Mouse (Mus musculus) stomach, postnatal 0 days (tissue): Measurements from ENCODE around the gene Acvrl1. TPM values are rescaled to one million over a fixed set of nuclear protein-coding genes. Genes with fewer than 3 reads are reported as not detected.

Experiments used
- ATAC-seq: fragments of 200-750 bp; cut with Nextera tagmentation; 2 replicates; pipeline ENCODE4 v1.8.0; 2017; ENCODE audit not compliant: low FRiP score, low TSS enrichment
- DNase-seq: peaks from one replicate; pipeline ENCODE4 v3.0.0-alpha.2; 2016; ENCODE audit warnings: low spot score
- H3K27ac ChIP-seq: fragments of 300-500 bp; sonication (generic); replicated peaks from 2 replicates; pipeline ENCODE4 v1.5.1; 2014; ENCODE audit warnings: mild to moderate bottlenecking, control low read depth
- H3K27me3 ChIP-seq: fragments of 300-500 bp; sonication (generic); 2 replicates; pipeline ENCODE4 v1.6.1; 2014; ENCODE audit warnings: low read length; ENCODE audit not compliant: control insufficient read depth, insufficient read depth
- H3K36me3 ChIP-seq: fragments of 300-500 bp; sonication (generic); 2 replicates; pipeline ENCODE4 v1.6.1; 2014; ENCODE audit warnings: low read length, mixed read lengths; ENCODE audit not compliant: control insufficient read depth, insufficient read depth
- H3K4me1 ChIP-seq: fragments of 300-500 bp; sonication (generic); replicated peaks from 2 replicates; pipeline ENCODE4 v1.6.1; 2014; ENCODE audit warnings: antibody characterized with exemption; ENCODE audit not compliant: control insufficient read depth, insufficient read depth
- H3K4me2 ChIP-seq: fragments of 300-500 bp; sonication (generic); replicated peaks from 2 replicates; pipeline ENCODE4 v1.6.1; 2014; ENCODE audit warnings: low read depth, mild to moderate bottlenecking, control low read depth, moderate library complexity
- H3K4me3 ChIP-seq: fragments of 300-500 bp; sonication (generic); 2 replicates; pipeline ENCODE4 v1.5.1; 2014; ENCODE audit warnings: low read depth, low read length, control low read depth
- H3K9ac ChIP-seq: fragments of 300-500 bp; sonication (generic); 2 replicates; pipeline ENCODE4 v1.6.1; 2014; ENCODE audit warnings: mild to moderate bottlenecking, low read length, control low read depth, mixed read lengths
- H3K9me3 ChIP-seq: fragments of 300-500 bp; sonication (generic); 2 replicates; pipeline ENCODE4 v1.6.1; 2016; ENCODE audit warnings: low read length; ENCODE audit not compliant: control insufficient read depth
- CTCF ChIP-seq: IDR thresholded peaks from 2 replicates; pipeline ENCODE4 v1.5.1; 2016; ENCODE audit warnings: antibody characterized with exemption, low read depth, mild to moderate bottlenecking, moderate library complexity
- EP300 ChIP-seq: optimal IDR thresholded peaks from 2 replicates; pipeline ENCODE3; 2016; ENCODE audit warnings: antibody characterized with exemption
- whole genome bisulfite sequencing: fragments of 180-500 bp; shearing (Covaris S2); extraction: QIAGEN DNeasy Blood & Tissue Kit; methylation state at CpG from one replicate; pipeline ENCODE4 v1.1.7; 2014; 5-methylcytosine and 5-hydroxymethylcytosine counted together
- polyA plus RNA-seq: library from polyadenylated mRNA; unstranded; fragments of >200 nt; fragmentation: Nextera tagmentation; extraction: Ambion mirVana; gene quantifications from 2 replicates; pipeline ENCODE4 v1.2.1, GENCODE M21; 2015

The Acvrl1 gene
- polyA plus RNA-seq, 1 experiment from 2014 or later: 15.2 TPM

GRCm38 (mm10) chr15:101103605-101104304 is 24.6 kb upstream of the Acvrl1 start:
- TF ChIP-seq CTCF (no peak), EP300 (no peak)
- H3K9me3 ChIP-seq: no peaks in the 10 kb centered on the region
- H3K36me3 ChIP-seq: no peaks in the 10 kb centered on the region
- 78% methylated on average over 9 of the region's 9 CpGs for WGBS
- H3K27ac ChIP-seq: no peak overlapping the region
- ATAC-seq: no peak
- H3K4me2 ChIP-seq: no peak overlapping the region
- no peaks in the 10 kb centered on the region for H3K4me1 ChIP-seq
- H3K9ac ChIP-seq: no peak overlapping the region
- H3K27me3 ChIP-seq: no peaks in the 10 kb centered on the region
- no peak overlapping the region for H3K4me3 ChIP-seq
- no peak for DNase-seq

- Histone ChIP-seq H3K9me3 (no peaks in the 10 kb centered on the region), H3K4me1 (no peaks in the 10 kb centered on the region), H3K36me3 (no peaks in the 10 kb centered on the region), H3K9ac (no peak overlapping the region), H3K27me3 (no peaks in the 10 kb centered on the region), H3K4me2 (peak overlapping the region; percentile 13; the same call in 1 of the 2 replicates), H3K27ac (no peak overlapping the region), H3K4me3 (0 out of 2 replicates have a peak overlapping the region, but pooled peaks have one; percentile 1)
- DNase-seq (peak; percentile 84), ATAC-seq (peak; percentile 81)
- WGBS: 13% methylated on average over 12 of the region's 12 CpGs
- TF ChIP-seq CTCF: peak; percentile 94
- TF ChIP-seq EP300: no peak
Observed at GRCm38 (mm10) chr15:101105496-101105994, 22.8 kb upstream of the Acvrl1 start.

- no peaks in the 10 kb centered on the region for H3K27me3 ChIP-seq
- no peaks in the 10 kb centered on the region for H3K4me1 ChIP-seq
- H3K4me3 ChIP-seq: no peak overlapping the region
- no peak overlapping the region for H3K27ac ChIP-seq
- 78% methylated on average over 10 of the region's 10 CpGs for WGBS
- no peak for TF ChIP-seq CTCF
- no peak for TF ChIP-seq EP300
- no peaks in the 10 kb centered on the region for H3K36me3 ChIP-seq
- ATAC-seq (no peak), DNase-seq (no peak)
- H3K4me2 ChIP-seq: no peak overlapping the region
- H3K9ac ChIP-seq: no peak overlapping the region
- H3K9me3 ChIP-seq: no peaks in the 10 kb centered on the region
Observed at GRCm38 (mm10) chr15:101106011-101106410, 22.3 kb upstream of the Acvrl1 start.

- no peaks in the 10 kb centered on the region for H3K36me3 ChIP-seq
- ATAC-seq (no peak), DNase-seq (no peak)
- H3K9ac ChIP-seq: no peak overlapping the region
- 88% methylated on average over 5 of the region's 5 CpGs for WGBS
- TF ChIP-seq EP300 (no peak), CTCF (no peak)
- no peaks in the 10 kb centered on the region for H3K27me3 ChIP-seq
- no peaks in the 10 kb centered on the region for H3K9me3 ChIP-seq
- H3K27ac ChIP-seq: no peak overlapping the region
- no peak overlapping the region for H3K4me2 ChIP-seq
- no peak overlapping the region for H3K4me3 ChIP-seq
- H3K4me1 ChIP-seq: no peaks in the 10 kb centered on the region
Observed at GRCm38 (mm10) chr15:101107906-101108671, 20.2 kb upstream of the Acvrl1 start.

GRCm38 (mm10) chr15:101113176-101113575 is 15.1 kb upstream of the Acvrl1 start:
- H3K27me3 ChIP-seq: no peaks in the 10 kb centered on the region
- 0 out of 2 replicates have a peak overlapping the region, but pooled peaks have one; percentile 11 for H3K4me2 ChIP-seq
- peak; percentile 92 for ATAC-seq
- DNase-seq: peak; percentile 81
- H3K27ac ChIP-seq: peak overlapping the region; percentile 82
- WGBS: 14% methylated on average over 8 of the region's 8 CpGs
- TF ChIP-seq CTCF (peak; percentile 56), EP300 (no peak)
- no peaks in the 10 kb centered on the region for H3K9me3 ChIP-seq
- no peaks in the 10 kb centered on the region for H3K36me3 ChIP-seq
- no peaks in the 10 kb centered on the region for H3K4me1 ChIP-seq
- H3K4me3 ChIP-seq: no peak overlapping the region
- H3K9ac ChIP-seq: no peak overlapping the region
